Mouse (Mus musculus): Measurements from ENCODE around the gene Kif26b. TPM values are rescaled to one million over a fixed set of nuclear protein-coding genes. Genes with fewer than 3 reads are reported as not detected.

The Kif26b gene
- polyA plus RNA-seq, 1 experiment from 2014 or later, result 8.8 TPM

- WGBS, result 55% methylated on average over 7 of the region's 7 CpGs
- Histone ChIP-seq H3K27me3 (replicated peaks) (no peaks in the 10 kb centered on the region), H3K9ac (no peak overlapping the region), H3K27ac (replicated peaks) (no peak overlapping the region), H3K4me1 (peaks cover 72% of the 10 kb centered on the region), H3K9me3 (no peaks in the 10 kb centered on the region), H3K4me3 (no peak overlapping the region), H3K36me3 (no peaks in the 10 kb centered on the region), H3K4me2 (no peak overlapping the region)
- no peak for ATAC-seq (ENCODE audit: extremely low read depth, insufficient number of reproducible peaks, low FRiP score, low TSS enrichment)
These were observed 138.9 kb downstream of the Kif26b start for GRCm38 (mm10) chr1:178667808-178668207.

DNA sequence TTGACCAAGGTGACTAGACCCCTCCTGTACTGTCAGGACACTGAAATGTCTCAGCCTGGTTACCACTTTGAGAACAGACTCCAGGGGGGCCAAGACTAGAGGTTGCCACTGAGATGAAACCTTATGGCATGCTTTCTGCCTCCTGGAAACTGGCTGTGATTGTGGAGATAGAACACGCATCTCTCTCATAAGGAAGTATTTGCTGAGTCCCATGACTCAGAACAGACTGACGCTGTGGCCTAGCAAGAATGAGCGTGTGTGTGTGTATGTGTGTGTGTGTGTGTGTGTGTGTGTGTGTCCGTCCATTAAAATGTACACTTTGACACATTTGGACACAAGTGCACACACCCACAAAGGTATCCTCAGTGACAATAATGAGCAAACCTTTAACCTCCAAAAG, 140.0 kb downstream of the Kif26b start:
- Histone ChIP-seq H3K27ac (replicated peaks) (no peak overlapping the region), H3K4me1 (peaks cover 76% of the 10 kb centered on the region)

DNA sequence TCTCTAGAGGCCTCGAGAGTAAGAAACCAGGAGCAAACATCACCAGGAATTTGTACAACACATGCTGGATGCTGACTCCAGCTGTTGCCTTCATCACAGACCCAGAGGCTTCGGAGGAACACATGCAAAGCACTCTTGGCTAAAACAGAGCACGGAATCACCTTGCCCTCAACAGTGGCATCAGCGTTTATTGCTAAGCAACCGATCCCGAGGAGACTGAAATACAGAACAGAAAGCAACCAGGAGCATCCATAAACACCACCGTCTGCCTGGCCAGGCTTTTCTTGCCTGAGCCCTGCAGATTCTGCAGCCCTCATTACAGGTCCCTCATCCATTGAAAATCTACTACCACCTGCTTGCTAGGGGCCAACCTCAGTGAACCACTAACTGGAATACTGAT, 144.1 kb downstream of the Kif26b start:
- peak overlapping the region; percentile 66 for H3K27ac ChIP-seq (replicated peaks)
- H3K4me1 ChIP-seq, result peaks cover 82% of the 10 kb centered on the region

More for the DNA sequence above, 140.0 kb downstream of the Kif26b start:
- no peaks in the 10 kb centered on the region for H3K27me3 ChIP-seq (replicated peaks)
- ATAC-seq (ENCODE audit: extremely low read depth, insufficient number of reproducible peaks, low FRiP score, low TSS enrichment), result no peak
- H3K9ac ChIP-seq, result no peak overlapping the region
- H3K4me2 ChIP-seq, result no peak overlapping the region
- no peak overlapping the region for H3K4me3 ChIP-seq
- WGBS, result 77% methylated on average over 4 of the region's 4 CpGs
- no peaks in the 10 kb centered on the region for H3K9me3 ChIP-seq
- H3K36me3 ChIP-seq, result no peaks in the 10 kb centered on the region

GRCm38 (mm10) chr1:178673506-178673905, 144.6 kb downstream of the Kif26b start:
- peak; percentile 21; the same call in 1 of the 2 replicates for ATAC-seq (ENCODE audit: extremely low read depth, insufficient number of reproducible peaks, low FRiP score, low TSS enrichment)
- H3K4me1 ChIP-seq, result peaks cover 79% of the 10 kb centered on the region
- H3K36me3 ChIP-seq, result no peaks in the 10 kb centered on the region
- H3K4me3 ChIP-seq, result no peak overlapping the region
- 32% methylated on average over 2 of the region's 2 CpGs for WGBS
- H3K9ac ChIP-seq, result no peak overlapping the region
- H3K27me3 ChIP-seq (replicated peaks), result no peaks in the 10 kb centered on the region
- H3K9me3 ChIP-seq, result no peaks in the 10 kb centered on the region
- H3K27ac ChIP-seq (replicated peaks), result peak overlapping the region; percentile 66
- no peak overlapping the region for H3K4me2 ChIP-seq

More for the DNA sequence above, 144.1 kb downstream of the Kif26b start:
- H3K36me3 ChIP-seq, result no peaks in the 10 kb centered on the region
- H3K27me3 ChIP-seq (replicated peaks), result no peaks in the 10 kb centered on the region
- 42% methylated on average over 7 of the region's 7 CpGs for WGBS
- H3K9ac ChIP-seq, result no peak overlapping the region
- H3K4me3 ChIP-seq, result no peak overlapping the region
- ATAC-seq (ENCODE audit: extremely low read depth, insufficient number of reproducible peaks, low FRiP score, low TSS enrichment), result no peak
- H3K4me2 ChIP-seq, result no peak overlapping the region
- H3K9me3 ChIP-seq, result no peaks in the 10 kb centered on the region

GRCm38 (mm10) chr1:178675542-178676252, 146.8 kb downstream of the Kif26b start:
- H3K4me1 ChIP-seq, result peaks cover 75% of the 10 kb centered on the region
- 50% methylated on average over 3 of the region's 3 CpGs for WGBS
- no peak overlapping the region for H3K4me3 ChIP-seq
- H3K9ac ChIP-seq, result no peak overlapping the region
- no peak for ATAC-seq (ENCODE audit: extremely low read depth, insufficient number of reproducible peaks, low FRiP score, low TSS enrichment)
- peak overlapping the region; percentile 52 for H3K27ac ChIP-seq (replicated peaks)
- peaks cover 19% of the 10 kb centered on the region for H3K36me3 ChIP-seq
- H3K9me3 ChIP-seq, result no peaks in the 10 kb centered on the region
- H3K4me2 ChIP-seq, result no peak overlapping the region
- H3K27me3 ChIP-seq (replicated peaks), result no peaks in the 10 kb centered on the region

DNA sequence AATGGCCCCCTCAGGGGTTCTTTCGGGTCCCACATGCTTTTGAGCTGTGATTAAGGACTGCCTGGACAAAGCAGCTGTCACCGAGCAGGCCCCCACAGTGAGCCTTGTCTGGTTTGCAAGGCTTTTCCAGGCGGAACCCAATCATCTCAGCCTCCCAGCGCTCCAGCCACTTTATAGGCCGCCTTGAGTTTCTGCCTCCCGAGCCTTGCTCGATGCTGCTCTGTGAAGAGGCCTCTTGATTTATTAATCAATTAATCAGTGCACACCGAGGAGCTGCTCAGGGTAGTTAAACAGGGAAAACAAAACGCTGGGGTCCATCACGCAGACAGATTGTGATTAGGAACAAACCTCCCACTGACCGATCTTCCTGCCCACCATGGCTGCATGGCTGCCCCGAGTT, 148.2 kb downstream of the Kif26b start:
- WGBS, result 53% methylated on average over 12 of the region's 12 CpGs
- Histone ChIP-seq H3K4me3 (no peak overlapping the region), H3K9ac (peak overlapping the region; percentile 19; the same call in 1 of the 2 replicates), H3K9me3 (no peaks in the 10 kb centered on the region), H3K4me1 (peaks cover 60% of the 10 kb centered on the region), H3K36me3 (peaks cover 22% of the 10 kb centered on the region), H3K27me3 (replicated peaks) (no peaks in the 10 kb centered on the region), H3K27ac (replicated peaks) (no peak overlapping the region), H3K4me2 (no peak overlapping the region)
- no peak for ATAC-seq (ENCODE audit: extremely low read depth, insufficient number of reproducible peaks, low FRiP score, low TSS enrichment)

GRCm38 (mm10) chr1:178677630-178678221, 148.8 kb downstream of the Kif26b start:
- Histone ChIP-seq H3K9me3 (no peaks in the 10 kb centered on the region), H3K36me3 (peaks cover 22% of the 10 kb centered on the region), H3K27ac (replicated peaks) (no peak overlapping the region), H3K4me2 (no peak overlapping the region), H3K4me1 (peaks cover 54% of the 10 kb centered on the region), H3K27me3 (replicated peaks) (no peaks in the 10 kb centered on the region), H3K4me3 (no peak overlapping the region), H3K9ac (peak overlapping the region; percentile 19; the same call in 1 of the 2 replicates)
- ATAC-seq (ENCODE audit: extremely low read depth, insufficient number of reproducible peaks, low FRiP score, low TSS enrichment), result 0 out of 2 replicates have a peak, but pooled peaks have one; percentile 22
- 44% methylated on average over 4 of the region's 4 CpGs for WGBS

DNA sequence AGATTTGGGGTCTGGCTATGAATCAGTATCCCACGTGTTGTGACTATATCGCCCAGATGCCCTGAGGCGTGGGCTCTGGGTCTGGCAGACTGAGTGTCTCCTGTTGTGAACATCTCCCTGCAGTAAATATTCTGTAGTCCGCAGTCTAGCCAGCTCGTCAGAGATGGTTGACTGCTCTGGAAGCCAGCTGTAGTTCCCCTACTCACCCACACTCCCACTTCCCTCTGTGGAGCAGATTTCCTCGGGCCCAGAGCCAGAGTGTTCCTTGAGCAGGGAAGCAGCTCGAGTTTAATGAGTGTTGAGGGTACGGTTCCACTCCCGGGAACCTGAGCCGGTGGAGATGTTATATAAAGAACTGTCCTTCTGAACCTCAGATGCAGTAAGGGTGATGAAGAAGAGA, 154.7 kb downstream of the Kif26b start:
- no peak overlapping the region for H3K9ac ChIP-seq
- no peak overlapping the region; the same call in 1 of the 2 replicates for H3K27ac ChIP-seq (replicated peaks)
- no peak for ATAC-seq (ENCODE audit: extremely low read depth, insufficient number of reproducible peaks, low FRiP score, low TSS enrichment)
- no peaks in the 10 kb centered on the region for H3K9me3 ChIP-seq
- H3K4me1 ChIP-seq, result peaks cover 39% of the 10 kb centered on the region
- 62% methylated on average over 10 of the region's 10 CpGs for WGBS
- H3K36me3 ChIP-seq, result peaks cover 29% of the 10 kb centered on the region
- H3K4me3 ChIP-seq, result no peak overlapping the region
- no peak overlapping the region for H3K4me2 ChIP-seq
- no peaks in the 10 kb centered on the region for H3K27me3 ChIP-seq (replicated peaks)

DNA sequence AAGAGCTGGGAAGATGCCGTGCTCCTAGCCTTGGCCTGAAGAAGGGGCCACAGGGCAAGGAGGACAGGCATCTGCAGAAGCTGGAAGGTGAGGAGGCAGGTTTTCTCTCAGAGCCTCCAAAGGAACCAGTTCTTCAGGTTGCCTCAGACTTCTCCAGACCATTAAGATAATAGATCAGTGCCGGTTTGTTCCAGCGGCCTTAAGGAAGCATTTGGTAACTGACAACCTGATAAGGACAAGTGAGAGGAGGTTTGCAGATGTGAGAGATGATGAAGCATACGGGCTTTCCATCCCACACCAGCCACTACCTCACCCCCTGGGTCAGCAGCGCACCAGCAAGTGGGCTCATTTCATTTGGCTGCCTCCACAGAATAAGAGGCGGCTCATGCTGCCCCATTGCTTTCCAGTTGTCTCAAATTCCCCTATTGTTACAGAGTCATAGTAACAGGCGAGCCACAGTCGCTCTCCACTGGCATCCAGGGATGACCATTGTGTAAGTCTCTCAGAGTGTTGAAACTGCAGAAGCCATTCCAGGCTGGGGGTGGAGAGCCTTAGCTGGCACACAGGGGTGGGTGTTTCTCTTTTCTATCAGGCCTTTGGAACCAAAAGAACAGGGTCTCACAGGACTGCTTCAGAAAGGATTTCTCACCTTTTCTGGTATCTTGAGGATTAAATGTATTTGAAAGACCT, 156.2 kb downstream of the Kif26b start:
- H3K4me1 ChIP-seq, result peaks cover 50% of the 10 kb centered on the region
- H3K9me3 ChIP-seq, result no peaks in the 10 kb centered on the region
- H3K36me3 ChIP-seq, result peaks cover 15% of the 10 kb centered on the region
- no peak overlapping the region for H3K9ac ChIP-seq
- ATAC-seq (ENCODE audit: extremely low read depth, insufficient number of reproducible peaks, low FRiP score, low TSS enrichment), result no peak
- H3K27ac ChIP-seq (replicated peaks), result no peak overlapping the region
- no peaks in the 10 kb centered on the region for H3K27me3 ChIP-seq (replicated peaks)
- 57% methylated on average over 8 of the region's 8 CpGs for WGBS
- H3K4me2 ChIP-seq, result no peak overlapping the region
- no peak overlapping the region for H3K4me3 ChIP-seq

DNA sequence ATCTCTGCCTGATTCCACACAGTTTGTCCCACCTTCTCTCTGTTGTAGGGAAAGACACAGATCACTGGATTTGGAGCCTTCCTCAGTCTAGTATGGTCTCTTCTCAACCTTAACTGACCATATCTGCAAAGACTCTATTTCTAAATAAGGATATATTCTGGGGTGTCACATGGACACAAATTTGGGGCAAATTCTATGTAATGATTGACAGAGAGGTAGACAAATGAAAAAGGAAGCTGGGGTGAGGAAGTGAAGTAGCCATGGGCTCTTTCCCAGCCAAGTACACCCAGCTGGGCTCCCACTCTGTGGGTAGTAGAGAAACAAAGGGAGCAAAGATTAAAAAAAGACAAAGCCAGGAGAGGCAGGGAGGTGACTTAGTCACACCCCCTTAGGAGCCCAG, 158.0 kb downstream of the Kif26b start:
- ATAC-seq (ENCODE audit: extremely low read depth, insufficient number of reproducible peaks, low FRiP score, low TSS enrichment), result no peak
- Histone ChIP-seq H3K4me1 (peaks cover 62% of the 10 kb centered on the region), H3K9ac (no peak overlapping the region), H3K27ac (replicated peaks) (0 out of 2 replicates have a peak overlapping the region, but pooled peaks have one; percentile 8), H3K4me2 (no peak overlapping the region), H3K27me3 (replicated peaks) (no peaks in the 10 kb centered on the region), H3K4me3 (no peak overlapping the region), H3K9me3 (no peaks in the 10 kb centered on the region), H3K36me3 (peaks cover 7% of the 10 kb centered on the region; the same call in 1 of the 2 replicates)

GRCm38 (mm10) chr1:178689512-178689911, 160.6 kb downstream of the Kif26b start:
- 50% methylated on average over 4 of the region's 4 CpGs for WGBS
- no peaks in the 10 kb centered on the region for H3K27me3 ChIP-seq (replicated peaks)
- H3K36me3 ChIP-seq, result peaks cover 7% of the 10 kb centered on the region; the same call in 1 of the 2 replicates
- no peak overlapping the region for H3K4me2 ChIP-seq
- no peak for ATAC-seq (ENCODE audit: extremely low read depth, insufficient number of reproducible peaks, low FRiP score, low TSS enrichment)
- H3K9me3 ChIP-seq, result no peaks in the 10 kb centered on the region
- no peak overlapping the region for H3K4me3 ChIP-seq
- H3K9ac ChIP-seq, result no peak overlapping the region
- H3K27ac ChIP-seq (replicated peaks), result no peak overlapping the region
- peaks cover 56% of the 10 kb centered on the region for H3K4me1 ChIP-seq

All from heart, embryonic 13.5 days (tissue).